Mouse (Mus musculus) monocyte, adult 5-6 weeks (primary cell): Measurements from ENCODE around the gene Gm8050. TPM values are rescaled to one million over a fixed set of nuclear protein-coding genes. Genes with fewer than 3 reads are reported as not detected.
"Not testable (repeated sequence)": the region's sequence is repeated elsewhere in the genome, so short reads cannot be mapped to it uniquely, and the experiment has no call there.

Source experiments
- ATAC-seq: fragments of 153-309, 156-312 bp; replicated peaks from 2 replicates; pipeline ENCODE4 v1.8.0; 2017; ENCODE audit warnings: mild to moderate bottlenecking; ENCODE audit not compliant: low TSS enrichment, insufficient number of reproducible peaks, severe bottlenecking, poor library complexity, low FRiP score
- total RNA-seq: library from RNA; stranded (forward); fragments of 200-1000, 200-491, 200-594 nt; gene quantifications from 3 replicates; pipeline ENCODE4 v1.2.3, GENCODE M21; 2017

The Gm8050 gene
- total RNA-seq: not detected in 3 replicates

DNA sequence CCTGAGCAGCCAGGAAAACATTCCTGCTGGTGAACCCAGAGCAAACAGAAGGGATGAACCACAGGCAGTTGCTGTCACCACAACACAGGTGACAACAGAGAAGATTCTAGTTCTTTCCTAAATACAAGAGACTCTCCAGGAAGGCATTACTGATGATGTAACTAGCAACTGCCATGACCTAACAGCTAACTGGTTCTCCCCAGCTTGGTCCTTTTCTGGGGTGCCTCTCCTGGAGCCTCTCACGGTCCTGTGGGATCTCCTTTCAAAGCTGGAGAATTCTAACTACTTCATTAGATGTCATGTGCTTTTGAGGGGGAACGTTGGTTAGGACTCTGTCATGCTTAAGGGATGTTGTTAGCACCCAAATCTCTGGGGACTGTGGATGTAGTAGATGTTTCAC is at the start of gene Gm8050:
Gene Gm8050 (minus strand): TSS at position 101 of the 400 bp plus-strand sequence.
- ATAC-seq: not testable (repeated sequence)

- ATAC-seq: not testable (repeated sequence)
Observed at GRCm38 (mm10) chr14:6757231-6757536, 37.1 kb upstream of the Gm8050 start.

GRCm38 (mm10) chr14:6756384-6757230 is 36.6 kb upstream of the Gm8050 start:
- not testable (repeated sequence) for ATAC-seq

GRCm38 (mm10) chr14:6742232-6742631 is 22.2 kb upstream of the Gm8050 start, which contains the start of gene Gm3636:
Gene Gm3636, minus strand, starts transcription at chr14:6742332.
- ATAC-seq: not testable (repeated sequence)

DNA sequence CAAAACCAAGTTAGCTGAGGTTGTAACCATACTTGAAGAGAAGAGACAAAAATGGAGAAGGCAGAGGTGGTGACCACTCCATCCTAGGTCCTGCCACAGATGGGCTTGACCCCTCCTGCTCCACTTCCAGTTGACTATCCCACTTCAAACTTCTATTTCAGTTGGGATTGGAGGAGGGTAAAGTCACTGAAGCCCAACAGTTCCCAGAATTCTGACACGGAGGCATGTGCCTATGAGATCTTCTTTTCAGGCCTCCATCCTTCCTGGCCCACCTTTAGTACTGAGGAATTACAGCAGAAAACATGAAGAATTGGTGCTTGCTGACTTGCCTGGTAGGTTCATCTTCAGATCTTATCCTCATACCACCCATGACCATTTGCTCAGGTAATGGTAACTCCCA is 36.0 kb downstream of the Gm8050 start, which contains the start of gene Gm10251:
Gene Gm10251 (minus strand): TSS at position 101 of the 400 bp plus-strand sequence.
- ATAC-seq: not testable (repeated sequence)

Other genes with a start within 250 kb of the Gm8050 start
- gene Gm8356, start 183.0 kb downstream of the Gm8050 start, total RNA-seq: not detected in 3 replicates
- not detected in 3 replicates for gene Gm3629, start 129.6 kb downstream of the Gm8050 start, total RNA-seq
- not detected in 3 replicates for gene Gm3460, start 97.8 kb downstream of the Gm8050 start, total RNA-seq
- gene Gm10251, start 36.1 kb downstream of the Gm8050 start, total RNA-seq: not detected in 3 replicates
- 0.78 to 1.1 TPM in 2 of 3 replicates, not detected in the other for gene Gm3636, start 22.1 kb upstream of the Gm8050 start, total RNA-seq
- not detected in 3 replicates for gene Gm8362, start 54.2 kb upstream of the Gm8050 start, total RNA-seq
- gene Gm3642, start 120.1 kb upstream of the Gm8050 start, total RNA-seq: not detected in 3 replicates
- not detected in 3 replicates for gene Gm3667, start 169.7 kb upstream of the Gm8050 start, total RNA-seq